Mouse (Mus musculus) cerebral cortex, adult 2 months (tissue): ENCODE measurements around the gene Csrnp1.

Experiments used
- WGBS: fragments of 180-500 bp; shearing (Covaris S2); methylation state at CpG from one replicate; pipeline ENCODE4 v1.1.7; 2018; 5-methylcytosine and 5-hydroxymethylcytosine counted together

The Csrnp1 gene

DNA sequence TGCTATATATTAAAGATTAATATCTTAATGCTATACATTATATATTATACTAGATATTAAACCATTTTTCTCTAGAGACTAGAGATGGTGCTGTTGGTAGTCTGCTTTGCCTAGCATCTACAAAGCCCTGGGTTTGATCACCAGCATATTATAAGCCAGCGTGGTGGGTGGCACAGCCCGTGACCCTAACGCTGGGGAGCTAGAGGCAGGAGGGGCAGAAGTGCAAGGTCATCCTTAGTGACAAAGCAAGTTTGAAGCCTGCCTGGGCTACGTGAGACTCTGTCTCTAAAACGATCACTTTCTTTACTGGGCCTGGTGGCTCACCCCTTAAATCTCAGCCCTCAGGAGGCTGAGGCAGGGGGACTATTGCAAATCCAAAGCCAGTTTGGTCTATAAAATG lies 18.4 kb upstream of the Csrnp1 start:
- 94% methylated on average over 5 of the region's 5 CpGs for WGBS

DNA sequence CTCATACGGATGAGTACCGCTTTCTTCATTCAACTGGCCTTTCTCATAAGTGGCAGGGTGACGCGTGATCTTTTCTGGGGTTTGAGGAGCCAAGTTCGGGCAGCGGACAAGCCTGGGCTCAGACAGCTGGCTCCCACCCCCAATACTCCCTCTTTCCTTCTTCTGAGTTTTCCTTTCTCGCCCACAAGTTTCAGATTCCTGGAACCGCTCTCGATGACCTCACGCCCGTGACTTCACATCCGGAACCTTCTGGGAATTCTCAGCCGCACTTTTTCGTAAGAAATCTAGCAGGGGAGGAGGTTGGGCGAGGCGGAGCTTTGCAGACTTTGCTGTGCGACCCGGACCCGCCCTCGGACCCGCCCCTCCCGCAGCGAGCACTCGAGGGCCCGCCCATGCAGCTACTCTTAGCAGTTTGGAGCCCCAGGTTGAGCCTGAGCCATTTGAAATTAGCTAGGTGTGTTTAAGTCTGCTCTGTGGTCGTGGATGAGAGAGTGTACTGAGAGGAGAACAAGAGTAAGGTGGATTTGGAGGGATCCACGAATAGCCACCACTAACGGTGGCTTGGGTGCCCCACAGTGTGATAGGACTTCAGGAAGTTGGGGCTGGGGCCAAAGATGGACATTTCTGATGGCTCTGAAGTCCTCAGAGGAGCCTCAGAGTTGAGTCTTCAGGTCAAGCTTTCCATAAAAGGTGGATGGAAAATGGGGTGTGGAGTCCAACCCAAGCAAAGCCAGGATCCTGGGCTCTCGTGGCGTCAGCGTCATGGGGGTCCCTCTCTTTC lies 17.7 kb upstream of the Csrnp1 start:
- 11% methylated on average over 31 of the region's 31 CpGs for WGBS

DNA sequence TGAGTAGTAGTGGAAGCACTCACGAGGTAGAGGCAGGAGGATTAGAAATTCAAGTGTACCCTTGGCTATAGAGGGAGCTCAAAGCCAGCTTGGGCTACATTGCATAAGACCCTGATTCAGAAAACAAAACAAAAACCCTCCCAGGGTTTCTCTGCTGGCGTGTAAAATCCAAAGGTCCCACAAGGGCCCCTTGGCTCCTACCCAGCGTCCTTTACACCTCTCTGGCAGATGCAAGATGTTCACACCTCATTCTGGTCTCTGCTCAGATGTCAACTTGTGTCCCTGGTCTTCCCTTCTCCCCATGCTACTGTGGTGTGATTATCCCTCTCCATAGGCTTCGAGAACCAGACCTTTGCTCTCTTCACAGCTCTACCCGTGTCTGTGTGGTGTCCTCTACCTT lies 16.3 kb upstream of the Csrnp1 start:
- 87% methylated on average over 5 of the region's 5 CpGs for WGBS

DNA sequence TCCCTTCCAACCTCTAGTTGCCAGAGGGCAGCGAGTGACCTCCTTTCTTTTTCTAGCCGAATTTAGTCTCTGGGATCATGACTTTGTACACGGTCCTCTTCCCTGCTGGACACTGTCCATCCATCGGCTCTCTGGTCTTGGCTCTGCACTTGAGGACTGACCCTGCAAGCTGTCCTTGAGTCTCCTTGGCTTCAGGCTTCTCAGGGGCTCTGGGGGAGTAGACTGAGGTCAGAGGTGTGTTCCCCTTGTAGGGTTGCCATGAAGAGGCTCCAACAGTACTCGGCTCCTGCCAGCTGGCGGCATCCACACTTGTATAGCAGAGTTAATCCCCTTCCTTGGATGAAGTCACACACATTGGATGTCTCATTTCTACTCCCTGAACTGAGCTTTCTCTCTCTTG lies 15.2 kb upstream of the Csrnp1 start:
- WGBS, result 72% methylated on average over 6 of the region's 6 CpGs

DNA sequence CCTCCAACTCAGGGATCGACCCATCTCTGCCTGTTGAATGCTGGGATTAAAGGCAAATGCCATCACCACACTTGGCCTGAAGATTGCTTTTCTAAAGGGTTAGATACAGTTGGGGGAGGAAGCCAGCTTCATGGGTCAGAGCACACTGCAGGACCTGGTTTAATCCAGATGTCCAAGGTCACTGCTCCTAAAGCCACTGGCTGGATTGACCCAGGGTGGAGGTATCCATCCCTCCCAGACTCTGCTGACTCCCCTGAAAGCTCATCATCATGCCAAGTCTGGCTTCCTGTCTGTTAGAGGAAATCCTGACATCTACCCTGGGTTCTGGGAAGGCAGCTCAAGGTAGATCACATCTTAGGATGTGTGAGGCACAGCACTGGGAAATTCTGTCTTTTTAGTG lies 14.3 kb upstream of the Csrnp1 start:
- 85% methylated on average over 1 of the region's 1 CpGs for WGBS

DNA sequence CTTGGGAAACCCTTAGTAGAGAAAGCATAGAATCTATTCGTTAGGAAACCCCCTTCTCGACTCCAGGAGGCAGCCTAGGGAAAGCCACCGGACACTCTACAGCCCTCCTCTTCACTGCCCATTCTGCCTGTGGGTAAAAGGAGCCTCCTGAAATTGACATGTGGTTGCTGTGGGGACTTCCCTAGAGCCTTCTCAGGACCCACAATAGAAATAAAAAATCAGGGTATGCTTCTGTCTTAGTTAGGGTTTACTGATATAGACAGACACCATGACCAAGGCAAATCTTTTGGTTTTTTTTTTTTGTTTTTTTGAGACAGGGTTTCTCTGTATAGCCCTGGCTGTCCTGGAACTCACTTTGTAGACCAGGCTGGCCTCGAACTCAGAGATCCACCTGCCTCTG lies 11.6 kb upstream of the Csrnp1 start:
- 90% methylated on average over 4 of the region's 4 CpGs for WGBS

DNA sequence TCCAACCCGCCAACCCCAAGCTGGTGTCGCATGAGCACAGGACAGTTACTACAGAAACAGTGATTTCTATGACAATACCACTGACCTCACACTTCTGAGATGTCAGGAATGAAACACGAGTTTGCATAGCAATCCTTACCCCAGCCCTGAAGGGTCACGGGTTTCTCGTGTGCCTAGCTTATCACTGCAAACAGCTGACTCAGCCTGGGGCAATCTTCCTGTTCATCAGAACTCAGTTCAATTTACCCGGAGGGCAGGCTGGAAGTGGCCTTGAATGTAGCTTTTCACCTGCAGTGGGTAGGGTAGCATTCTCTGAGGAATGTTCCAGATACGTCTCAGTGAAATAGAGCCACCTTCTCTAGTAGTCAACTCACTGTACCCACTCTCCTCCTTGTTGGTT lies 9.7 kb upstream of the Csrnp1 start:
- WGBS, result 90% methylated on average over 7 of the region's 7 CpGs

DNA sequence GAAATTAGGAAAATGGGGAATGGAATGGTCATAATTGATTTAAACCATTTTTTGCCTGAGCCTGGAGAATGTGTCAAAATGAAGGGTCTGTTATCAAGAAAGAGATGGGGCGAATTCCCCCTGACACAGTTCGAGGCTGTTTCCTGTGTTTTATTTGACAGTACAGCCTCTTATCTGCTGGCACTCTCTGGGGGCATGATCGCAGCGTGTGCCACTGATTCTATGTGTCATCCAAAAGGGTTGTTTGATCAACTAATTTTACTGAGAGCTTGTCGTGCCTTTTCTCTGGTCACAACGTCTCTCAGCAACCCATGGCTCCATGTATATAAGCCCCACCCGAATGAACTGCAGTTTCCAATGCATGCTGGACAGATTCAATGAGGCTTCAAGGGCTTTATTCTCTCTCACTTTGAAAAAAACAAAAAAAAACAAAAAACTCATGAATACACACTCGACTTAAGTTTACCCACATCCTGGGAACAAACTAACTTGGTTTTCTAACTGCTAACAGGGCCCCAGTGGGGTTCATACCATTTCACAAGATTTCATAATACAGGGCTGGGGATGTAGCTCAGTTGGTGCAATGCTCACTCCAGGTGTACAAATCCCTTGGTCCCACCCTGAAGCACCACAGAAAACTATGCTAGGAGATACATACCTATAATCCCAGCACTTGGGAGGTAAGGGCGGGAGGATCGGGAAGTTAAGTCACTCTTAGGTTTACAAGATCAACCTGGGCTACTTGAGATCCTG lies 8.8 kb upstream of the Csrnp1 start:
- 80% methylated on average over 10 of the region's 10 CpGs for WGBS

DNA sequence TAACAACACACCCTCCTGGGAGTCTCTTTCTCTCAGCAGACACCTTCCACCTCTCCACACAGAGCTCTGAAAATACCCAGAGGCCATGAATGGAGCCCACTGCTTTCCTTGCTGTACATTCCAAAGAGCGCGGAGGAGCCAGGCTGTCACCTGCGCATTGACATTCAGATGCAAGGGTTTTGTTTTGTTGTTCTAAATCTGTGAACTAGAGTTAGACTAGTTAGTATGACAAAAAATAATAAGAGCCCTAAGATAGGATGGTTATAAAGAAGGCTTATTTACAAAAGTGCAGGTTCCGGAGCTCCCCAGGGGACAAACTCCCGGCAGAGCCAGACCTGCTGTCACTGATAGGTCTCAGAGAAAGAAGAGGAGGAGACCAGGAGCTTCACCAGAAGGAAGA lies 6.9 kb upstream of the Csrnp1 start:
- 61% methylated on average over 5 of the region's 5 CpGs for WGBS

DNA sequence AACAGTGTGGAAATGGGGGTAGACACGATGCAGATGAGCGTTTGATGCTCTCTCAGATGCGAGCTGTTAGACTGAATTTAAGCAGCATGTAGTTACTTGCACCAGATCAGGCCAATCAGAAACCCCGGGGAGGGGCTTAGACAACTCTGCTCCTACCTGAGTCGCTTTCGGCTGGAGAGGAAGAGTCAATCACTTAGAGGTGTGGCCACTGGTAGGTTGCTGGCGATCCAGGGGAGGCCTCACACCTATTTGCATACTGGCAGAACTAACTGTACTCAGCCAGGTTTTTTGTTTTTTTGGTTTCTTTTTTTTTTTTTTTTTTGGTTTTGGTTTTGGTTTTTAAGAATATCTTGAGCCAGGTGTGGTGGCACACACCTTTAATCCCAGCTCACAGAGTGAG lies 3.8 kb upstream of the Csrnp1 start:
- 77% methylated on average over 7 of the region's 7 CpGs for WGBS

DNA sequence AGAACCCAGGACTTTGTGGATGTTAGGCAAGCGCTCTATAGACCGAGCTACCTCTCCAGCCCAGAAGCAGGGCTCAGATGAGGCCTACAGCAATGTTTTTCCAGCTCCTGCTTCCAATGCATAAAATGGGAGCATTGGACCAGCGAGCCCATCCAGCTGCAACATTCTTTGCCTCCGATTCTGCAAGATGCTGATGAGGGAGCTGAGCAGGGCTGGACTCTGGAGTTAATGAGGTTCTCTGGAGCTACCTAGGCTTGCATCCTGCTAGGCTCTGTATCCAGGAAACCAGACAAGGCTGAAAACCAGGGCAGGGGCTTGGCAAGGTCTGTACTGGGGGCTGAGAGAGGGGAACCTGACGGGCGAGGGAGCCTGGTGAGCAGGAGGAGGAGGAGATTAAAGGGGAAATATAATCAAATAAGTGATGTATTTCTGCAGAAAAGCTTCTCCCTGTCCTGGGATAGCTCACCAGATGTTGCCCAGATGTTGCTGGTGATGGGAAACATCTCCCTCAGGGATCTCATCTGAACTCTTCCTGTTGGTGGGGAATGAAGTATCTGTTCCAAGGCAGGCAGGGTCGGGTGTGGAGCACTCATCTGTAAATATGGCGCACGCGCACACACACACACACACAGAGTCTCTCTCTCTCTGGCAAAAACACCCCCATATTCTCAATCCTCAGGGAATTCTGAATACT lies 1.6 kb upstream of the Csrnp1 start:
- 86% methylated on average over 10 of the region's 10 CpGs for WGBS

DNA sequence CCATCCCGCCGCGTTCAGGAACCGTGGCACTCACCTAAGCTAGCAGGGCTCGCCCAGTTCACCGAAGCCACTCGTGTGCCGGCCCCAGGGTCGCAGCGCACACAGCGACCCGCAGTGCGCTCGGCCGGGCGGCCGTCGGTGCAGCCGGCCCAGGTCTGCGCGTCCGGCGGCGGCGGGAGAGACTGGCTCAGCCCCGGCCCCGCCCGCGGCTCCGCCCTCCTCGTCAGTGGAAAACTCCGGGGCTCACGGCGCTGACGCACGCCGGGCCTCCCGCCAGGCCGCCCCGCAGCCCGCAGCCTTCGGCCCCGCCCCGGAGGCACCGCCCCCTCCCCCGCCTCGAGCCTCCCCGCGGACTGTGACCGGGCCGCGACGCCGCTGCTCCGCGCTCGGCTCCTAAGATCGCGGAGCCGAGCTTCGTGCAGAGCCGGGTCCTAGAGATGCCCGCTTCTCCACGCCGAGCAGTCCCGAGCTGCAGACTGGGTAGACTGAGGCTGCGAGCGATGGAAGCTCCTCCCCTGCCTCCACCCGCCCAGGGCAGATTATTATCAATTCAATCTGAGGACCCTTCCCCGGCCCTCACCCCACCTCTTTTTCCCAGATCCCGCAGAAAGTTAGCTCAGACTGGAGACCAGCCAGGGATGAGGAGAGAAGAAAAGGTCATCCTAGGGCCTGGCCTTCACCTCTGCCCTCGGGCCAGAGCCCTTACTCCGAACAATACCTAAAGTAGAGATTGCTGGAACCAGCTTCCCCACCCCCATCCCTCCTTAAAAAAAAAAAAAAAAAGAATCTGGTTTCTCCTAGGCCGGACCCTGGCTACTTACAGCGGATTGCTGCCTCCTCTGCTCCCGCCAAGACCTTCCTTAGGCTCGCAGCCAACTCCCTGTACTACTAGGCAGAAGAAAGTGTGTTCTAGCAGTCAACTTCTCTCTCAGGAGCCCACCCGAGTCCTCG lies 598 bp downstream of the Csrnp1 start:
- 3% methylated on average over 65 of the region's 79 CpGs for WGBS

DNA sequence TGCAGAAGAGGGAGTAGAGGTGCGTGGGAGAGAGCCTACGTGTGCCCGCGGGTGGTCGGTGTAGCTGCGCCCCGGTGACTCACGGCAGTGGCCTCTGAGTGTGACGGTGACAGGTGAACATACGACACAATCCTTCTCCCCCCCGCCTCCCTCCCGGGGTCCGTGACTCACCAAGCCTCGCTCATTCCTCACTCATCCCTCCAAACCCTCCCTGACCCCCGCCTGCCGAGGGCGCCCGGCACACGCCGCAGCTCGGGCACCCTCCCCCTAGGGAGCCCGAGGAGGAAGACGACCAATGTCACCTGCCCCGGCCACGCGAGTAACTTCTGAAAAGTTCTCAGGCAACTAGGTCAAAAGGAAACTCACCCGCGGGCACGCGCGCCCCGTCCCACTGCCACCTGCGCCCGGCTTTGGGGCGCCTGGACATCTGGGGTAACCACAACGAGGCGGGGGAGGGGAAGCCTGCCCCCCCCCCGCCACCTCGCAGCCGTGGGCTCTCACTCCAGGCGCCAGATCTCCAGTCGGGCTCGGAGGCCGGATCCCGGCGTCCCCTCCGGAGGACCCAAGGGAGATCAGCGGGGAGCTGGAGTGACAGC lies 1.4 kb downstream of the Csrnp1 start:
- under 1% methylated on average over 48 of the region's 48 CpGs for WGBS

DNA sequence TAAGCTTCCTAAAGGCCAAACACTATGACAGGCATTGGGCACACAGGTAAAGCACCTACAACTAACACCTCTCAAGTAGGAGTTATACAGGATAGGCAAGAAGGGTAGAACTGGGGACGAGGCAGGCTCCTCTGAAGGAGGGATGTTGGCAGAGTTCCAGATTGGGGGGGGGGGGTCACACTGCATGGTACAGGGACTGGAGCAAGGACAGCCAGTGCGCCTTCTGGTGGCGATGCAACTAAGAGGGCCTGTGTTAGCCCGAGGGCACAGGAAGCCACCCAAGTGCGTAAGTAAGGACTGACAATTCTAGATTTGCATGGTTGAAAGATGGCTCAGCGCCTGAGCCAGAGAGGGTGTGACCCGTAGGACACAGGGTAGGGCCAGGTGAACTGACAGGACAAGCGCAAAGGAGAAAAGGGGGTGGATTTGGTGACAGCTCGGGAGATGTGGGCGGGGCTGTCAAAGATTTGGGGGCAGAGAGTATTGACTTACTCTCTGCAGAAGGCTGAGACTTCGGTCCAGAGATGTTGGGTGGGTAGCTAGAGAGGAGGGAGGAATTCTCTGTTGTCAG lies 2.1 kb downstream of the Csrnp1 start:
- WGBS, result 4% methylated on average over 11 of the region's 11 CpGs

DNA sequence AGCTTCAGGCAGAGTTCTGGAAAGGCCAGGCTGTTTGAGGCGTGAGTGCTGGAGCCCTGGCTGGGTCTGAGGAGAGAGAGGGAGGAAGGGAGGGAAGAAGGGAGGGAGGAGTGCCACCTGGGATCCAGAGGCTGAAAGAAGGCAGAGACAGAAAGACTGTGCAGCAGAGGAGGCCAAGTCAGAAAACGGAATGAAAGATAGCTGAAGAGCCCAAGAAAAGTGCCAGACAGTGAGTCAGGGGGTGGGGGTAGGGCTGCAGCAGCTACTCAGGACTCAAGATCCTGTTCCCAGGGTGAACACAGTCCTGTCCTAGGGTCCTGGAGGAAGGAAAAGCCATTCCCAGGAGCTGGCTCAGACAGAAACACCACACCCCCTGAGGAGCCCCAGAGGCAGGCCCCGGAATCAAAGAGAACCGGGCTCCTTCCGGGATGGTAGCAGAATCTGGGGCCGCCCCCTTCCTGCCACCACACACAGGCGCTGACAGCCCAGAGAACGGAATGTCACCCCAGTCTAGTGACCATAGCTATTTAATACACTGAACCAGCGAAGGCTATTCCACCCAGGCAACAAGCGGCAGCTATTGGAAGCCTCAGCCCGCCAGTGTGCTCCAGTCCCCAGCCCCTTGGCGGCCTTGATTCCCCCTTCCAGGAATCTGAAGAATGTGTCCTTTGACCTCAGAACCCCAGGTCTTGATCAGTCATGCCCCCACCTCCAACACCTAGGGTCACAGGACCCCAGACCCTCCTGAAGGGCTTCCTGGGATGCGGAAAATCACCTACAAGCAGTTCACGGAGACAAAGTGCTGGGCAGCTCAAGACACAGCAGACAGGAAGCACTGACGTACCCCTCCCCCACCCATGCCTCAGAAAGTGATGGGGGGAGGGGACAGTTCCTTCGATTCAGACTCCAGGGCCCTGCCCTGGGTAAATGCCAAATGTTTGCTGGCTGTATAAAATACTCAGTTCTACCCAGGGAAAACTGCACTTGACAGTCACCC lies 3.0 kb downstream of the Csrnp1 start:
- WGBS, result 3% methylated on average over 16 of the region's 16 CpGs

DNA sequence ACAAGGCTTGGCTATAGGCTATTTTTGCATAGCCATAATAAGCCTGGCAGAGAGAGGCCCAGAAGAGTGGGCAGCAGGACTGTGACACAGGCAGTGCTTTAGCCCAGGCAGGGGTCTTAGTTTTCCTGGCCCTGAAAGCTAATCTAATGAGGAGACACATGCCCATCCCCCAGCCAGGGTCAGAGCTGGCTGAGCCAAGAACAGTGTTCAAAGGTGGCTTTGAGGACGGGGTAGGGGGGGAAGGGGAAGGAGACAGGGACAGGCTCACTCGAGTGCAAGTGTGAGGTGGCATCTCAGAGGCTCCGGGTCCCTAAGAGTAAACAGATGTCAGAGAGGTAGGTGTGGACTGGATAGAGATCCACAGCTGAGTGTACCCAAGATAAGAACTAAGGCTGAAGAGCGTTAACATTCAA lies 3.7 kb downstream of the Csrnp1 start:
- WGBS, result 7% methylated on average over 4 of the region's 4 CpGs

DNA sequence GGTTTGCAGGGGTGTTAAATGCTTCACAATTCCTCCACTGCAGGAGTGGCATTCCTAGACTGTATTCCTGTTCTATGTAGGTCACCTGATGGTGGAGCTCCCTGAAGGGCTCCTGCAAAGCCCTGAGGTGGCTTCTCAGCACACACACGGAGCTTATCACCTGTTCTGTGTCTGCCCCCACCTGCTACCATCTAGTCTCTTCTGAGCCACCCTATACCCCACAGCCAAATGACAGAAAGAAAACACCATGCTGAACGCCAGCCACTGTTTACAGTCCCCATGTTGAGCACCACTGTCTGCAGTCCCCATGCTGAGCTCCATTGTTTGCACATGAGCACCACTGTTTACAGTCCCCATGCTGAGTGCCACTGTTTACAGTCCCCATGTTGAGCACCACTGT lies 4.7 kb downstream of the Csrnp1 start:
- WGBS, result 40% methylated on average over 2 of the region's 2 CpGs

DNA sequence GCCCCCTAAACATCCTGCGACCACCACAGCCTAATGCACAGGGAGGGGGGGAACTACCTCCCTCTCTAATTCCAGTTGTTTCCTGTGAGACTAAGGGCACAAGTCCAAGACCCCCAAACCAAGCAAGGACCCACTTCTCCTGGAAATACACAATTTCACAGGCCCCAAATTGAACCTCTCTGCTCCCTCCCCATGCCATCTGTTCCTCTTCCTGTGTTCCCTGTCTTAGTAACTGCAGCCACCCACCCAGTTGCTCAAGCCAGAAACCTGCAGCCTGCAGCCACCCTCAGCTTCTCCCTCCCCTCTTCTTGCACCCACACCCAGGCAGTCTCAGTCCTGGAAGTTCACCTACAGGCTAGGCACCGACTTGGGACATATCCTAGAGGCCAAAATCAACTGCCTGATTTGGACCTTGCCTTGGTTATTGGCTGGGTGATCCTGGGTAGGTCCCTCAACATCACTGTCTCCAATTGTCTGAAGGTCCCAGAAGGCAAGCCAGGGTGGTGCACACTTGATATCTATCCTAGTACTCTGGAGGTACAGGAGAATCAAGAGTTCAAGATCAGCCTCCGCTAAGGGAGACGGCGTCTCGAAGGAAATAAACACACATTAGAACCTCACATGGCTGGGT lies 5.5 kb downstream of the Csrnp1 start:
- WGBS, result 58% methylated on average over 6 of the region's 6 CpGs

DNA sequence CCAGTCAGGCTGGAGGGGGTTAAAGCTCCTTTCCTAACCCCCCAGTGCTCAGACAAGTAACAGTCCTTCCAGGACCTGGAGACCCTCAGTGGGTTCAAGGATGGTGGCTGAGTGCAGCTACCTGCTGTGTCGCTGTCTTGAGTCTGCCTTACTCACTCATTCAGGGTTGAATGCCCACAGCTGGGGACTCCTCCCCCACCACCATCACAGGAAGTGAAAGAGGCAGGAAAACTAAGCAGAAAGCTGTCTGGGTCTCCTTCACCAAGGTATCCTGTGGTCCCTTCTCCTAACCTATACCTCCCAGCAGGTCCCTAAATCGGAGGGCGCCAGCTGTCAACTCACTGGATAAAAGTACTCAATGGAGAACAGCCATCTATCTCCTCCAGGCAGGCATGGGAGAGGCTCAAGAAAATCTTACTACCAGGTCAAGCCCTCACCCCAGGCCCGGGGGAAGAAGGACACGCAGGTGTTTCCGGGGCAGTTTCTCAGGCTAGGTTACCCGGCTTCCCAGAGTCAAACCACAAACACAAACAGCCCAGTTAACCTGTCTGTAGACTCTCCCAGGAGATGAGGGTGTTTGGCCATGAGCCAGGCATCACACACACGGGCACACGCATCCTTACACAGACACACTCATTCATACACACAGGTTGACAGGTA lies 6.2 kb downstream of the Csrnp1 start:
- WGBS, result 52% methylated on average over 9 of the region's 9 CpGs
